Mouse (Mus musculus) forebrain, postnatal 0 days (tissue): ENCODE results near the gene Rbm4b. TPM values are rescaled to one million over a fixed set of nuclear protein-coding genes. Genes with fewer than 3 reads are reported as not detected.
"Not testable (repeated sequence)": the region's sequence is repeated elsewhere in the genome, so short reads cannot be mapped to it uniquely, and the experiment has no call there.

Experiments
- ATAC-seq: fragments of 200-750 bp; cut with Nextera tagmentation; 2 replicates; pipeline ENCODE4 v1.8.0; 2017; ENCODE audit warnings: mild to moderate bottlenecking, moderate library complexity
- DNase-seq: peaks from one replicate; pipeline ENCODE4 v3.0.0-alpha.2; 2015
- H3K27ac ChIP-seq: fragments of 300-500 bp; sonication (generic); 2 replicates; pipeline ENCODE4 v1.5.1; 2014; ENCODE audit warnings: low read depth, mild to moderate bottlenecking, antibody characterized with exemption, low read length, moderate library complexity, mixed read lengths
- H3K27me3 ChIP-seq: fragments of 300-500 bp; sonication (generic); 2 replicates; pipeline ENCODE4 v1.6.1; 2014; ENCODE audit warnings: mild to moderate bottlenecking, low read length, mixed read lengths; ENCODE audit not compliant: insufficient read depth
- H3K36me3 ChIP-seq: fragments of 300-500 bp; sonication (generic); 2 replicates; pipeline ENCODE4 v1.6.1; 2014; ENCODE audit warnings: mild to moderate bottlenecking, moderate library complexity; ENCODE audit not compliant: insufficient read depth
- H3K4me1 ChIP-seq: fragments of 300-500 bp; sonication (generic); 2 replicates; pipeline ENCODE4 v1.6.1; 2014; ENCODE audit warnings: antibody characterized with exemption; ENCODE audit not compliant: insufficient read depth
- H3K4me2 ChIP-seq: fragments of 300-500 bp; sonication (generic); 2 replicates; pipeline ENCODE4 v1.6.1; 2014; ENCODE audit warnings: low read depth, mild to moderate bottlenecking, moderate library complexity
- H3K4me3 ChIP-seq: fragments of 300-500 bp; sonication (generic); 2 replicates; pipeline ENCODE4 v1.5.1; 2014; ENCODE audit warnings: low read depth, low read length, mixed read lengths
- H3K9ac ChIP-seq: fragments of 300-500 bp; sonication (generic); 2 replicates; pipeline ENCODE4 v1.6.1; 2014; ENCODE audit warnings: mild to moderate bottlenecking
- H3K9me3 ChIP-seq: fragments of 300-500 bp; sonication (generic); 2 replicates; pipeline ENCODE4 v1.6.1; 2016; ENCODE audit warnings: low read length
- CTCF ChIP-seq: sonication (generic); IDR thresholded peaks from 2 replicates; pipeline ENCODE4 v1.5.1; 2016; ENCODE audit warnings: antibody characterized with exemption, control low read depth, low read depth
- WGBS: fragments of 180-500 bp; shearing (Covaris S2); extraction: QIAGEN DNeasy Blood & Tissue Kit; methylation state at CpG from one replicate; pipeline ENCODE4 v1.1.7; 2014; 5-methylcytosine and 5-hydroxymethylcytosine counted together
- polyA plus RNA-seq: library from polyadenylated mRNA; unstranded; fragments of >200 nt; fragmentation: Nextera tagmentation; extraction: Ambion mirVana; gene quantifications from 2 replicates; pipeline ENCODE4 v1.2.1, GENCODE M21; 2015
- total RNA-seq: library from RNA; depleted of rRNA; stranded (reverse); fragments of >200 nt; gene quantifications from 2 replicates; pipeline ENCODE4 v1.2.3, GENCODE M21; 2014

Gene Rbm4b
- total and polyA plus RNA-seq, 2 experiments from 2014 or later: 88.7 to 90.6 TPM

DNA sequence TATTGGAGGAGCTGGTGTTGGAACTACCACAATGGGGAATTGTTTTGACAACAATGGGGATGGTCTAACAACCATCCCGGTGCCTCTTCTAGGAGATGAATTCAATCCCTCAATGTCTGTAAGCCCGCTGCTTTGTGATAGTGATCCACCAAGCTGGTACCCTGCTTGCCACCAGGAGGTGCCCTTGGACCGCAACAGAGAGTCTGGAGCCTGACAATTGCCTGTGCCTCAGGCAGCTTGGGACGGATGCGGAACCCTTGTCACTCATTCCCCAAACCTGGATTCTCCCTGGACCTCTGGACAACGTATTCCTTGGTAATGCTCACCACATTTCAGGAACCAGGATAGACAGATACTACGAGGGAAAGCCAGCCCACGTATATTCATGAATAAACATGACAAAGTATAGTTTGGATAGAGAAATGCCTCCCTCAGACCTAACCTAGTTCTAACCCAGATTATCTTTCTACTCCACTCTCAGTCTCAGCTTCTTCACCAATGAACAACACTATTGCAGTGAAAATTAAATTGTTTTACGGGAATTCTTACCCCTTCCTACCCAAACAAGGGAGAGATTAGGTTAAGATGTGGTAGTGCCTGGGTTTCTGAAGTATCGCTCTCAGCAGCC is 618 bp upstream of the Rbm4b start:
- peaks cover 19% of the 10 kb centered on the region for H3K36me3 ChIP-seq
- peaks cover 14% of the 10 kb centered on the region for H3K4me1 ChIP-seq
- H3K4me3 ChIP-seq: peak overlapping the region; percentile 90
- no peaks in the 10 kb centered on the region for H3K9me3 ChIP-seq
- WGBS: 0% methylated on average over 10 of the region's 10 CpGs
- H3K27ac ChIP-seq: peak overlapping the region; percentile 96
- ATAC-seq (peak; percentile 81), DNase-seq (peak; percentile 93)
- TF ChIP-seq CTCF: peak; percentile 97
- H3K4me2 ChIP-seq: peak overlapping the region; percentile 73
- H3K27me3 ChIP-seq: no peaks in the 10 kb centered on the region
- H3K9ac ChIP-seq: peak overlapping the region; percentile 85

DNA sequence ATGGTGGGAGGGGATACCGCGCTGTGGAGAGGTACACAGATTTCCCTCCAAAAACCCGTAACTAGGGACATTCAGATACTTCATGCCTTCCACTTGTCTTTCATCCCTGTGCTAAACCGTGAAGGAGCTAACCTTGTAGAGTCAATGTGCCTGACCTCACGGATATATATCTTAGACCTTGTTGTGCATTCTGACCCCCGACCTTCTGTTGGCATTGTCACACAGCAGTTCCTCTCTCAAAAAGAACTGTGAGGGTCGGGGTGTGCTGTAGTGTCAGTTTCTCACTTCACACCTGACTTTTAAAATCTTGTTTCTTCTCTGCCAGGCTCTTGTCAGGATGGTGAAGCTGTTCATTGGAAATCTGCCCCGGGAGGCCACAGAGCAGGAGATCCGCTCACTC is 624 bp downstream of the Rbm4b start:
- ATAC-seq (no peak), DNase-seq (no peak)
- Histone ChIP-seq H3K4me1 (peaks cover 14% of the 10 kb centered on the region), H3K27ac (peak overlapping the region; percentile 96), H3K27me3 (no peaks in the 10 kb centered on the region), H3K9ac (peak overlapping the region; percentile 85), H3K36me3 (peaks cover 17% of the 10 kb centered on the region), H3K4me2 (peak overlapping the region; percentile 73), H3K4me3 (peak overlapping the region; percentile 90), H3K9me3 (no peaks in the 10 kb centered on the region)
- TF ChIP-seq CTCF: no peak
- WGBS: 1% methylated on average over 9 of the region's 9 CpGs

GRCm38 (mm10) chr19:4760544-4760943 is 4.2 kb downstream of the Rbm4b start:
- not testable (repeated sequence) for DNase-seq, H3K9ac ChIP-seq, H3K27me3 ChIP-seq, H3K4me2 ChIP-seq, H3K9me3 ChIP-seq, H3K27ac ChIP-seq, H3K4me3 ChIP-seq, ATAC-seq
- WGBS: 88% methylated on average over 8 of the region's 8 CpGs
- Histone ChIP-seq H3K4me1 (peaks cover 14% of the 10 kb centered on the region), H3K36me3 (peaks cover 26% of the 10 kb centered on the region)

DNA sequence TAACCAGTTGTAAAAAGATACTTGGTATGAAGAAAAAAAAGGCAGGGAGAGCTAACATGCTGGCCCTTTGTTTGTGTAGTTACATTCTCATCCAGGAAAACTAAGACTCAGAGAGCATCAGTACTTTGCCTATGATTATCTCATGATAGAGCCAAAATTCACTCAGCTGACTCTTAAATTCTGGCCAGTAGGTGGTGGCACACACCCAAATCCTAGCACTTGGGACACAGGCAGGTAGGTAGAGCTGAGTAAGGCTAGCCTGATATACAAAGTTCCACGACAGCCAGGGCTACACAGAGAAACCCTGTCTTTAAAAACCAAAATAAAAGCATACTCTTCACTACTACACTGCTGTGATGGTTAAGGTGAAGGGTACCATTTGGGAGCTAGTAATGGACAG is 6.6 kb downstream of the Rbm4b start:
- Histone ChIP-seq H3K9me3 (no peaks in the 10 kb centered on the region), H3K27ac (no peak overlapping the region), H3K36me3 (peaks cover 28% of the 10 kb centered on the region), H3K4me3 (no peak overlapping the region), H3K4me1 (peaks cover 10% of the 10 kb centered on the region), H3K9ac (no peak overlapping the region), H3K4me2 (no peak overlapping the region), H3K27me3 (no peaks in the 10 kb centered on the region)
- no peak for TF ChIP-seq CTCF
- ATAC-seq: no peak
- no peak for DNase-seq
- 53% methylated on average over 1 of the region's 1 CpGs for WGBS

- no peak for TF ChIP-seq CTCF
- peaks cover 41% of the 10 kb centered on the region for H3K36me3 ChIP-seq
- no peak overlapping the region for H3K4me2 ChIP-seq
- no peak for DNase-seq
- H3K4me1 ChIP-seq: no peaks in the 10 kb centered on the region
- no peak overlapping the region for H3K9ac ChIP-seq
- WGBS: 91% methylated on average over 12 of the region's 12 CpGs
- no peak for ATAC-seq
- H3K4me3 ChIP-seq: no peak overlapping the region
- H3K27ac ChIP-seq: no peak overlapping the region
- no peaks in the 10 kb centered on the region for H3K27me3 ChIP-seq
- no peaks in the 10 kb centered on the region for H3K9me3 ChIP-seq
Measured at GRCm38 (mm10) chr19:4767507-4768148, 11.3 kb downstream of the Rbm4b start.

- Histone ChIP-seq H3K9me3 (no peaks in the 10 kb centered on the region), H3K4me2 (no peak overlapping the region), H3K27ac (no peak overlapping the region), H3K4me3 (no peak overlapping the region), H3K36me3 (peaks cover 50% of the 10 kb centered on the region), H3K4me1 (no peaks in the 10 kb centered on the region), H3K27me3 (no peaks in the 10 kb centered on the region), H3K9ac (no peak overlapping the region; the same call in 1 of the 2 replicates)
- DNase-seq: no peak
- TF ChIP-seq CTCF: no peak
- no peak for ATAC-seq
- 89% methylated on average over 3 of the region's 3 CpGs for WGBS
Measured at GRCm38 (mm10) chr19:4772785-4773184, 16.5 kb downstream of the Rbm4b start.

GRCm38 (mm10) chr19:4782891-4783290 is 26.6 kb downstream of the Rbm4b start:
- WGBS: 74% methylated on average over 2 of the region's 2 CpGs
- no peak overlapping the region for H3K27ac ChIP-seq
- H3K4me1 ChIP-seq: no peaks in the 10 kb centered on the region
- H3K9ac ChIP-seq: no peak overlapping the region
- no peak overlapping the region for H3K4me3 ChIP-seq
- ATAC-seq (no peak), DNase-seq (no peak)
- no peaks in the 10 kb centered on the region for H3K27me3 ChIP-seq
- H3K36me3 ChIP-seq: peaks cover 55% of the 10 kb centered on the region
- TF ChIP-seq CTCF: no peak
- H3K4me2 ChIP-seq: no peak overlapping the region
- H3K9me3 ChIP-seq: no peaks in the 10 kb centered on the region
